Mouse (Mus musculus): ENCODE results near the gene Rbbp4. TPM values are rescaled to one million over a fixed set of nuclear protein-coding genes. Genes with fewer than 3 reads are reported as not detected.

Gene Rbbp4
- 71.3 and 83.2 TPM in 2 replicates for total RNA-seq (2014; rRNA removed)
- polyA plus RNA-seq (2015; fragmentation: Nextera tagmentation; extraction: Ambion mirVana), result 234 and 236 TPM in 2 replicates

DNA sequence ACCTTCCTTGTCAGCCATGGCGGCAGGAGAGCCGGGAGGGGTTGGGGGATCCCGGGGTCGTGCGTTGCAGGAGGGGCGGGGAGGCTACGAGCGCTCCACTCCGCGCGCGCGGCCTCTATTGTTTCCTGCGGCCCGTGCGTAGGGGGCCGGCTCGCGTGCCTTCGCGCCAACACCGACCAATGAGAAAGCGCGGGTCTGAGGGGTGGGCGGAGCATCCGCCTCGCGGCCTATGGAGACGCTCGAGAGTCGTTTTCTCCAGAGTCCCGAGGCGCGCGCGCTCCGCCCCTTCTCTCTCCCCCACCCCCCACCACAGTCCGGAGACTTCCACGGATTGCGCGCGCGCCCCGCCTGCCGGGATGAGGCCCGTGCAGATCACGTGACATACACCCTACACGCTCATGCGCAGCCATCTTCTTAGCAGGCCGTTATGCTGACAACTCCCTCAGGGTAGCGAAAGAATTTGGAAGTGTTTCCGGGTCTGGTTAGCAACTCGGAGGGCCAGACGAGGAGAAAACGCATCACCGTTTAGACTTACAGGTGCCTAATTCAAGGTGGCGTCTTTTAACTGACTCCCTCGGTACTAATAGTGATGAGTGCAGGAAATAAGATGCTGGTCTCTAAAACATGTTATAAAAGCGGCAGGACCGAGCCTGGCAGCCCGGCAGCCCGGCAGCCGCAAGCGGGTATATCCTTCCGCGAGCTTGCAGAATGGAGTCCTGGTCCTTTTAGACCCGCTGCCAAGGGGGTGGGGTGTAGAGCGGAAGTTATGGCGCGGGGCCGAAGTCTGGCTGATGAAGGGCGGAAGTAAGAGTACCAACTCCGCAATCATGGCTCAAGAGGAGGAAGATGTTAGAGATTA, at the start of gene Rbbp4, which contains the start of gene Zbtb8os:
Gene Rbbp4 (minus strand): TSS at position 155 of the 859 bp plus-strand sequence.
Gene Zbtb8os (plus strand): TSS at position 480 of the 859 bp plus-strand sequence.
- H3K4me2 ChIP-seq (ENCODE audit: low read depth, low read length), result peak within 1 kb of the TSS; percentile 94
- H3K27me3 ChIP-seq (ENCODE audit: insufficient read depth, low read length), result no peaks in the 10 kb centered on the region
- peak; percentile 100 for DNase-seq (ENCODE audit: low spot score)
- peak; percentile 23; the same call in 1 of the 2 replicates for TF ChIP-seq CTCF (IDR thresholded peaks at IDR 0.05; ENCODE audit: low read depth)
- WGBS, result under 1% methylated on average over 73 of the region's 73 CpGs
- H3K9me3 ChIP-seq (ENCODE audit: low read length), result no peaks in the 10 kb centered on the region
- peak within 1 kb of the TSS; percentile 95 for H3K4me3 ChIP-seq (ENCODE audit: low read length)
- peak within 1 kb of the TSS; percentile 99 for H3K27ac ChIP-seq
- no peaks in the 10 kb centered on the region for H3K36me3 ChIP-seq (ENCODE audit: insufficient read depth, low read length)
- ATAC-seq, result peak; percentile 99
- H3K9ac ChIP-seq (replicated peaks; ENCODE audit: low read length), result peak within 1 kb of the TSS; percentile 98
- H3K4me1 ChIP-seq (ENCODE audit: insufficient read depth, low read length), result peaks cover 13% of the 10 kb centered on the region; the same call in 1 of the 2 replicates

DNA sequence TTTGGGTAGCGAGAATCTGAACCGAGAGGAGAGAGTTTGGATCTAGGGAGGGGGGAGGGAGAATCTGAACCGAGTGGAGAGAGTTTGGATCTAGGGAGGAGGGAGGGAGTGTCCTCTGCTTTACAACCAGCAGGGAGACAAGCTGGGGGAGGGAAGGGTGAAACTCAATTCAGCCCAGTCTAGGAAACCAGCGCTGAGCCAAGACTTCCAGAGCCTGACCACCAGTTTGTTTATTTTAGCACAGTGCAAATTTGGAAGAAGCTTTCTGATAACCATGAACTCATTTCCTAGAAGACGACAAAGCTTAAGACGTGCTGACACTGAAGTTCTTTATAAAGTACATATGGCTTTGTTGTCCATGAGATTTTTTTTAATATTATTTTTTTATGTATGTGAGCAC, 49.3 kb upstream of the Rbbp4 start:
- Histone ChIP-seq H3K9ac (replicated peaks; ENCODE audit: low read length) (no peak overlapping the region), H3K9me3 (ENCODE audit: low read length) (no peaks in the 10 kb centered on the region), H3K4me2 (ENCODE audit: low read depth, low read length) (no peak overlapping the region), H3K27ac (no peak overlapping the region), H3K36me3 (ENCODE audit: insufficient read depth, low read length) (no peaks in the 10 kb centered on the region), H3K4me1 (ENCODE audit: insufficient read depth, low read length) (no peaks in the 10 kb centered on the region), H3K27me3 (ENCODE audit: insufficient read depth, low read length) (no peaks in the 10 kb centered on the region), H3K4me3 (ENCODE audit: low read length) (no peak overlapping the region)
- 38% methylated on average over 6 of the region's 6 CpGs for WGBS
- DNase-seq (ENCODE audit: low spot score) (no peak), ATAC-seq (no peak)
- TF ChIP-seq CTCF (IDR thresholded peaks at IDR 0.05; ENCODE audit: low read depth), result no peak

DNA sequence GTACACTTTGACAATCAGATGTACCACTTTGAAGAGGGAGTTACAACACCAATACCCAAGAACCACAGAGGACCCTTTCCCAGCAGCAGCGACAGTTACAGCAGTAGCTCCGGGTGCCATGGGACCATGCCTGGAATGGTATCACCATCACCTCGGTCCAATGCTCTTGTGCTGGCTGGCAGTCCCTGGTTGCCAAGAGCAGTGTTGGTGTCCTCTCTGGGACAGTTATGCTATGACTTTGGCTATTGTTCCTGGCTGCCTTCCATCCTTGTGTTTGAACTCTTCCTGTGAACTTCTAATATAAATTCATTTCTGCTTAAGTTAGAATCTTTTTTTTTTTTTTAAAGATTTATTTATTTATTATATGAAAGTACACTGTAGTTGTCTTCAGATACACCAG, 48.4 kb upstream of the Rbbp4 start:
- ATAC-seq, result no peak
- WGBS, result 90% methylated on average over 3 of the region's 3 CpGs
- H3K4me2 ChIP-seq (ENCODE audit: low read depth, low read length), result no peak overlapping the region
- no peak for DNase-seq (ENCODE audit: low spot score)
- H3K4me3 ChIP-seq (ENCODE audit: low read length), result no peak overlapping the region
- H3K27ac ChIP-seq, result no peak overlapping the region
- no peaks in the 10 kb centered on the region for H3K9me3 ChIP-seq (ENCODE audit: low read length)
- no peaks in the 10 kb centered on the region for H3K27me3 ChIP-seq (ENCODE audit: insufficient read depth, low read length)
- TF ChIP-seq CTCF (IDR thresholded peaks at IDR 0.05; ENCODE audit: low read depth), result no peak
- no peaks in the 10 kb centered on the region for H3K4me1 ChIP-seq (ENCODE audit: insufficient read depth, low read length)
- no peaks in the 10 kb centered on the region for H3K36me3 ChIP-seq (ENCODE audit: insufficient read depth, low read length)
- H3K9ac ChIP-seq (replicated peaks; ENCODE audit: low read length), result no peak overlapping the region

DNA sequence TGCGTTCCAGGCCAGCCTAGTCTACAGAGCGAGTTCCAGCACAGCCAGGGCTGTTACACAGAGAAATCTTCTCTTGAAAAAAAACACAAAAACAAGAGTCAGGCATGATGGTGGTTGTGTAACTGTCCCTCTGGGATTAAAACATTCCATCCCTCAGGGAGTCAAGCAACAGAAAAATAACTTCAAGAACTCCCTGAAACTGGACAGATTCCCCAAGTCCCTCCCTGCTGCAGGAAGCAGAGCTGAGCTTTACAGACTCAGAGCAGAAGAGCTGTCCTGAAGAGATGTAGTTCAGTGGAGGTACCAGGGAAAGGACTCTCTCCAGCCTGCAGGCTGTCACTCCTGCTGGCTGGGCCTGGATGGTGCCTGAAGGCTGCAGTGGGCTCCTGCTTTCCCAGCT, 47.3 kb upstream of the Rbbp4 start:
- ATAC-seq, result no peak
- H3K4me3 ChIP-seq (ENCODE audit: low read length), result no peak overlapping the region
- H3K9me3 ChIP-seq (ENCODE audit: low read length), result no peaks in the 10 kb centered on the region
- no peaks in the 10 kb centered on the region for H3K36me3 ChIP-seq (ENCODE audit: insufficient read depth, low read length)
- no peak overlapping the region for H3K9ac ChIP-seq (replicated peaks; ENCODE audit: low read length)
- no peak for TF ChIP-seq CTCF (IDR thresholded peaks at IDR 0.05; ENCODE audit: low read depth)
- 93% methylated on average over 2 of the region's 2 CpGs for WGBS
- H3K4me2 ChIP-seq (ENCODE audit: low read depth, low read length), result no peak overlapping the region
- no peaks in the 10 kb centered on the region for H3K4me1 ChIP-seq (ENCODE audit: insufficient read depth, low read length)
- no peak overlapping the region for H3K27ac ChIP-seq
- DNase-seq (ENCODE audit: low spot score), result no peak
- no peaks in the 10 kb centered on the region for H3K27me3 ChIP-seq (ENCODE audit: insufficient read depth, low read length)

DNA sequence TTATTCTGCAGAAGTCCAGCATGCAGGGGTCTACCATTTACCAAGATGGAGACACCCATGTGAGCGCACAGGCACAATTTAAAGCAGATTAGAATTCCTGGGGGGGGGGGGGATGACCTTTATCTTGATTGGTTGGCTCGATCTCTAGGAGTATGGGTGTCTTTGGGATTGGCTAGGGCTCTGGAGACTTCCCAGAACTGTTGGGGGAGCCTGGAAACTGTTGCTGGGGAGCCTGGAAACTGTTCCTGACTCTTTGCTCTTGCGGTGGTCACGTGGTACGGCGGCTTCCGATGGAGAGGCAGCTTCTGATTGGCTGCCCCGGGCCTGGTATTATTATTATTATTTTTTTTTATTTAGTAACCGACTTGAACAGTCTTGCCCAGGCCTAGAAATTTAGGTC, 46.9 kb upstream of the Rbbp4 start:
- no peaks in the 10 kb centered on the region for H3K4me1 ChIP-seq (ENCODE audit: insufficient read depth, low read length)
- DNase-seq (ENCODE audit: low spot score) (no peak), ATAC-seq (no peak)
- no peak for TF ChIP-seq CTCF (IDR thresholded peaks at IDR 0.05; ENCODE audit: low read depth)
- 90% methylated on average over 9 of the region's 9 CpGs for WGBS
- no peak overlapping the region for H3K9ac ChIP-seq (replicated peaks; ENCODE audit: low read length)
- no peak overlapping the region for H3K4me2 ChIP-seq (ENCODE audit: low read depth, low read length)
- H3K27ac ChIP-seq, result no peak overlapping the region
- H3K27me3 ChIP-seq (ENCODE audit: insufficient read depth, low read length), result no peaks in the 10 kb centered on the region
- H3K9me3 ChIP-seq (ENCODE audit: low read length), result no peaks in the 10 kb centered on the region
- H3K4me3 ChIP-seq (ENCODE audit: low read length), result no peak overlapping the region
- H3K36me3 ChIP-seq (ENCODE audit: insufficient read depth, low read length), result no peaks in the 10 kb centered on the region

DNA sequence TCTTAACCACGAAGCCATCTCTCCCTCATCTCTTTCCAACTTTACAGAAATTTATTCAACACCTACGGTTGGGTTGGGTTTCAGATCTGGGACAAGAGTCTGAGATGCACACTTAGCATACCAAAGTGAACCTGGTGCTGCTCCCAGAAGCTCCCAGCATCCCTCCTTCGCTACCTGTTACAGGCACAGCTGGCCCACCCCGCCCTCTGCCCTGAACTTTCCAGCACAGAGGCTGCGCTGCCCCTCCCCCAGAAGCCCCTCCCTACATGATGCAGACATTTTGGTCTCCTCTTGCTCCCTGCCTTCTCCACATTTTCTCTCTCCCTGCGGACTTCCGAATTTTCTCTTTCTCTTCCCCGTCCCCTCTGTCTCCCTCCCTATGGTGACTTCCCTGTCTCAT, 46.0 kb upstream of the Rbbp4 start:
- no peak overlapping the region for H3K27ac ChIP-seq
- 77% methylated on average over 8 of the region's 8 CpGs for WGBS
- no peak overlapping the region for H3K4me2 ChIP-seq (ENCODE audit: low read depth, low read length)
- no peak for TF ChIP-seq CTCF (IDR thresholded peaks at IDR 0.05; ENCODE audit: low read depth)
- H3K36me3 ChIP-seq (ENCODE audit: insufficient read depth, low read length), result no peaks in the 10 kb centered on the region
- no peak overlapping the region for H3K4me3 ChIP-seq (ENCODE audit: low read length)
- no peak overlapping the region for H3K9ac ChIP-seq (replicated peaks; ENCODE audit: low read length)
- H3K9me3 ChIP-seq (ENCODE audit: low read length), result no peaks in the 10 kb centered on the region
- DNase-seq (ENCODE audit: low spot score) (no peak), ATAC-seq (no peak)
- H3K27me3 ChIP-seq (ENCODE audit: insufficient read depth, low read length), result no peaks in the 10 kb centered on the region
- no peaks in the 10 kb centered on the region for H3K4me1 ChIP-seq (ENCODE audit: insufficient read depth, low read length)

DNA sequence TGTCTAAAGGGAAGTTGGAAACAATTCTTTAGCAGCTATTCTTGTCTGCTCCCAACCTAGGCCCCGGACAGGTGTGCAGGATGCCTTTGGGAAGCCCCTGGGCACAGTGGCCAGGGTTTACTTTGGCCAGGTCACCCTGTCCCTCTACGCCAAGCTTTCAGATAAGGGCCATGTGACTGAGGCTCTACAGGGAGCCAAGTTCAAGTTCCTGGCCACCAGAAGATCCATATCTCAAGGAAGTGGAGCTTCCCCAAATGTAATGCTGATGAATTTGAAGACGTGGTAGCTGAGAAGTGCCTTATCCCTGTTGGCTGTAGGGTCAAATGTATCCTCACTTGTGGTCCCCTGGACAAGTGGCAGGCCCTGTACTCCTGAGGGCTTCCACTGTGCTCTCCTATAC, 44.6 kb upstream of the Rbbp4 start:
- Histone ChIP-seq H3K27ac (no peak overlapping the region), H3K4me1 (ENCODE audit: insufficient read depth, low read length) (no peaks in the 10 kb centered on the region), H3K27me3 (ENCODE audit: insufficient read depth, low read length) (no peaks in the 10 kb centered on the region), H3K9me3 (ENCODE audit: low read length) (no peaks in the 10 kb centered on the region), H3K36me3 (ENCODE audit: insufficient read depth, low read length) (no peaks in the 10 kb centered on the region), H3K4me3 (ENCODE audit: low read length) (no peak overlapping the region), H3K4me2 (ENCODE audit: low read depth, low read length) (no peak overlapping the region), H3K9ac (replicated peaks; ENCODE audit: low read length) (no peak overlapping the region)
- ATAC-seq (no peak), DNase-seq (ENCODE audit: low spot score) (no peak)
- no peak for TF ChIP-seq CTCF (IDR thresholded peaks at IDR 0.05; ENCODE audit: low read depth)
- 89% methylated on average over 3 of the region's 3 CpGs for WGBS

All from hindbrain, postnatal 0 days (tissue).